Mouse (Mus musculus) midbrain, embryonic 11.5 days (tissue): ENCODE measurements around the gene Plgrkt. TPM values are rescaled to one million over a fixed set of nuclear protein-coding genes. Genes with fewer than 3 reads are reported as not detected.

ENCODE experiments used
- polyA plus RNA-seq: library from polyadenylated mRNA; unstranded; fragments of >200 nt; fragmentation: Nextera tagmentation; extraction: Ambion mirVana; gene quantifications from 2 replicates; pipeline ENCODE4 v1.2.1, GENCODE M21; 2014

The Plgrkt gene
- polyA plus RNA-seq, 1 experiment from 2014 or later, result 60.4 TPM

Other genes with a start within 250 kb of the Plgrkt start
- gene Jak2, start 115.6 kb downstream of the Plgrkt start, polyA plus RNA-seq, result 12.8 and 13.4 TPM in 2 replicates
- gene Insl6, start 42.0 kb downstream of the Plgrkt start, polyA plus RNA-seq, result 6.3 and 8.0 TPM in 2 replicates
- gene Rln1, start 32.7 kb downstream of the Plgrkt start, polyA plus RNA-seq, result 0.77 and 0.82 TPM in 2 replicates
- gene Cd274, start 65 bp upstream of the Plgrkt start, polyA plus RNA-seq, result 0.34 and 0.77 TPM in 2 replicates
- not detected in 2 replicates for gene Pdcd1lg2, start 43.5 kb upstream of the Plgrkt start, polyA plus RNA-seq
- 10.8 and 11.8 TPM in 2 replicates for gene Ric1, start 154.9 kb upstream of the Plgrkt start, polyA plus RNA-seq